Mouse (Mus musculus): Measurements from ENCODE around the gene Mdga1.
A peak's percentile ranks its signal among the peaks of the same experiment; 100 is the strongest.

Mdga1 gene

GRCm38 (mm10) chr17:29981568-29981967 is 11.7 kb upstream of the Mdga1 start:
- no peak for DNase-seq (ENCODE audit: low spot score)

GRCm38 (mm10) chr17:29979841-29980240 is 10.0 kb upstream of the Mdga1 start:
- no peak for DNase-seq (ENCODE audit: low spot score)

GRCm38 (mm10) chr17:29979020-29979419 is 9.1 kb upstream of the Mdga1 start:
- DNase-seq (ENCODE audit: low spot score): no peak

GRCm38 (mm10) chr17:29975731-29976130 is 5.8 kb upstream of the Mdga1 start:
- DNase-seq (ENCODE audit: low spot score): peak; percentile 86

- no peak for DNase-seq (ENCODE audit: low spot score)
These were observed 3.3 kb upstream of the Mdga1 start for GRCm38 (mm10) chr17:29973226-29973625.

- DNase-seq (ENCODE audit: low spot score): no peak
These were observed 2.0 kb upstream of the Mdga1 start for GRCm38 (mm10) chr17:29971761-29972432.

GRCm38 (mm10) chr17:29965506-29965905 is 4.4 kb downstream of the Mdga1 start:
- DNase-seq (ENCODE audit: low spot score): no peak

GRCm38 (mm10) chr17:29963730-29964259 is 6.1 kb downstream of the Mdga1 start:
- peak; percentile 49 for DNase-seq (ENCODE audit: low spot score)

- no peak for DNase-seq (ENCODE audit: low spot score)
These were observed 14.0 kb downstream of the Mdga1 start for GRCm38 (mm10) chr17:29955880-29956279.

- no peak for DNase-seq (ENCODE audit: low spot score)
These were observed 15.6 kb downstream of the Mdga1 start for GRCm38 (mm10) chr17:29954316-29954715.

GRCm38 (mm10) chr17:29951100-29951499 is 18.8 kb downstream of the Mdga1 start:
- DNase-seq (ENCODE audit: low spot score): no peak

GRCm38 (mm10) chr17:29950574-29950973 is 19.3 kb downstream of the Mdga1 start:
- DNase-seq (ENCODE audit: low spot score): no peak

GRCm38 (mm10) chr17:29947271-29947714 is 22.6 kb downstream of the Mdga1 start:
- no peak for DNase-seq (ENCODE audit: low spot score)

- DNase-seq (ENCODE audit: low spot score): peak; percentile 16
These were observed 25.5 kb downstream of the Mdga1 start for GRCm38 (mm10) chr17:29944376-29944775.

GRCm38 (mm10) chr17:29939011-29939410 is 30.9 kb downstream of the Mdga1 start:
- no peak for DNase-seq (ENCODE audit: low spot score)

- DNase-seq (ENCODE audit: low spot score): peak; percentile 73
These were observed 32.5 kb downstream of the Mdga1 start for GRCm38 (mm10) chr17:29937350-29937781.

GRCm38 (mm10) chr17:29934133-29934851 is 35.6 kb downstream of the Mdga1 start:
- DNase-seq (ENCODE audit: low spot score): no peak

GRCm38 (mm10) chr17:29932753-29933152 is 37.1 kb downstream of the Mdga1 start:
- DNase-seq (ENCODE audit: low spot score): no peak

- DNase-seq (ENCODE audit: low spot score): no peak
These were observed 38.5 kb downstream of the Mdga1 start for GRCm38 (mm10) chr17:29931224-29931945.

GRCm38 (mm10) chr17:29928751-29929237 is 41.1 kb downstream of the Mdga1 start:
- DNase-seq (ENCODE audit: low spot score): peak; percentile 60

- DNase-seq (ENCODE audit: low spot score): no peak
These were observed 44.0 kb downstream of the Mdga1 start for GRCm38 (mm10) chr17:29925608-29926606.

Measured in ovary, postnatal 36 days (tissue).